Mouse (Mus musculus): ENCODE results near the gene Bbs9. TPM values are rescaled to one million over a fixed set of nuclear protein-coding genes. Genes with fewer than 3 reads are reported as not detected.
A peak's percentile ranks its signal among the peaks of the same experiment; 100 is the strongest.

Gene Bbs9
- total and polyA plus RNA-seq, 2 experiments from 2014 or later = 22.6 to 40.0 TPM

GRCm38 (mm10) chr9:22619245-22619644 is 143.7 kb downstream of the Bbs9 start:
- H3K27ac ChIP-seq (ENCODE audit: low read depth, low read length) = no peak overlapping the region
- H3K9me3 ChIP-seq (ENCODE audit: low read length) = 0 out of 2 replicates have a peak, but pooled peaks cover 3% of the 10 kb centered on the region
- H3K4me2 ChIP-seq (ENCODE audit: low read depth, low read length, poor library complexity, severe bottlenecking) = no peak overlapping the region
- H3K4me3 ChIP-seq (ENCODE audit: low read depth, low read length) = no peak overlapping the region
- no peak for TF ChIP-seq CTCF (IDR thresholded peaks at IDR 0.05)
- no peaks in the 10 kb centered on the region for H3K4me1 ChIP-seq (ENCODE audit: insufficient read depth, low read length)
- H3K36me3 ChIP-seq (ENCODE audit: insufficient read depth, low read length) = no peaks in the 10 kb centered on the region
- ATAC-seq (ENCODE audit: low FRiP score) (no peak), DNase-seq (ENCODE audit: low spot score) (no peak)
- H3K27me3 ChIP-seq (ENCODE audit: insufficient read depth, low read length) = no peaks in the 10 kb centered on the region
- WGBS = 95% methylated on average over 1 of the region's 1 CpGs
- no peak overlapping the region for H3K9ac ChIP-seq (replicated peaks; ENCODE audit: low read length, poor library complexity, severe bottlenecking)

DNA sequence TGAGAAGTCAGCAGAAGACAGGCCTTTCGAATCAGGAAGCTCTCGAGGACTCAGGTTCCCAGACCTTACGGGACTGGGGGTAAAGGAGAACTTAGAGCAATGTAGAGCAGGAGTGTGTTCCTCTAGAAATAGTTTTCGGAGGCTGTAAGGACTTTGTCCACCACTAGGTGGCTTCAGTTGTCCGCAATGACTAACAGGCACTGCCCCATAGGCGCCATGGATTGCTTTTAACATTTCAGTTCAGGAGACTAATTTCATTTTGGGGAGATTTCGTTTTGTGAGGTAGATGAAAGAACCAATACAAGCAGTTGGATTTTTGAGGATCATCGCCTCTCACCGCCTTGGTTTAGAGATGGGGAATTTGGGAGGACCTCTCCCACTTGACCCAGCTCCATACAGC is 149.5 kb downstream of the Bbs9 start:
- ATAC-seq (ENCODE audit: low FRiP score) = no peak
- peak; percentile 58 for DNase-seq (ENCODE audit: low spot score)
- Histone ChIP-seq H3K4me2 (ENCODE audit: low read depth, low read length, poor library complexity, severe bottlenecking) (no peak overlapping the region), H3K9me3 (ENCODE audit: low read length) (no peaks in the 10 kb centered on the region), H3K9ac (replicated peaks; ENCODE audit: low read length, poor library complexity, severe bottlenecking) (no peak overlapping the region), H3K27me3 (ENCODE audit: insufficient read depth, low read length) (no peaks in the 10 kb centered on the region), H3K4me1 (ENCODE audit: insufficient read depth, low read length) (no peaks in the 10 kb centered on the region), H3K4me3 (ENCODE audit: low read depth, low read length) (no peak overlapping the region), H3K36me3 (ENCODE audit: insufficient read depth, low read length) (no peaks in the 10 kb centered on the region), H3K27ac (ENCODE audit: low read depth, low read length) (no peak overlapping the region)
- TF ChIP-seq CTCF (IDR thresholded peaks at IDR 0.05) = peak; percentile 76
- WGBS = 61% methylated on average over 9 of the region's 9 CpGs

DNA sequence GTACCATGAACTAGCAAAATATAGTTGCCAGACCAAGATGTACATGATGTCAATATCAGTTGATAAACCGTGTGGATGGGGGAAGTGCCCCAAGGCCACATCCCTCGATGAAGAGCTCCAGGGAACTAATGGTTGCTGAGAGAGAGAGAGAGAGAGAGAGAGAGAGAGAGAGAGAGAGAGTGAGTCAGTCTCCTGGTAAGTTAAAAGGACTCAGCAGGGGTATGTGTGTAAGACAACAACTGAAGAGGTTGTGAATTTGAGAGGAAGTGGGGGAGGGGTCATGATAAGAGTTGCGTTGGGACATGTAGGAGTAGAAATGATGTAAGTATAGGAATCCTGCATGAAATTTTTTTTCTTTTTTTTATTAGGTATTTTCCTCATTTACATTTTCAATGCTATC is 150.5 kb downstream of the Bbs9 start:
- Histone ChIP-seq H3K27me3 (ENCODE audit: insufficient read depth, low read length) (no peaks in the 10 kb centered on the region), H3K4me1 (ENCODE audit: insufficient read depth, low read length) (no peaks in the 10 kb centered on the region), H3K4me2 (ENCODE audit: low read depth, low read length, poor library complexity, severe bottlenecking) (no peak overlapping the region), H3K27ac (ENCODE audit: low read depth, low read length) (no peak overlapping the region), H3K9me3 (ENCODE audit: low read length) (no peaks in the 10 kb centered on the region), H3K4me3 (ENCODE audit: low read depth, low read length) (no peak overlapping the region), H3K9ac (replicated peaks; ENCODE audit: low read length, poor library complexity, severe bottlenecking) (no peak overlapping the region), H3K36me3 (ENCODE audit: insufficient read depth, low read length) (no peaks in the 10 kb centered on the region)
- TF ChIP-seq CTCF (IDR thresholded peaks at IDR 0.05) = no peak
- no peak for DNase-seq (ENCODE audit: low spot score)
- ATAC-seq (ENCODE audit: low FRiP score) = no peak
- WGBS = 88% methylated on average over 3 of the region's 3 CpGs

GRCm38 (mm10) chr9:22627912-22628311 is 152.4 kb downstream of the Bbs9 start:
- no peak for ATAC-seq (ENCODE audit: low FRiP score)
- no peak overlapping the region for H3K4me3 ChIP-seq (ENCODE audit: low read depth, low read length)
- H3K27ac ChIP-seq (ENCODE audit: low read depth, low read length) = no peak overlapping the region

DNA sequence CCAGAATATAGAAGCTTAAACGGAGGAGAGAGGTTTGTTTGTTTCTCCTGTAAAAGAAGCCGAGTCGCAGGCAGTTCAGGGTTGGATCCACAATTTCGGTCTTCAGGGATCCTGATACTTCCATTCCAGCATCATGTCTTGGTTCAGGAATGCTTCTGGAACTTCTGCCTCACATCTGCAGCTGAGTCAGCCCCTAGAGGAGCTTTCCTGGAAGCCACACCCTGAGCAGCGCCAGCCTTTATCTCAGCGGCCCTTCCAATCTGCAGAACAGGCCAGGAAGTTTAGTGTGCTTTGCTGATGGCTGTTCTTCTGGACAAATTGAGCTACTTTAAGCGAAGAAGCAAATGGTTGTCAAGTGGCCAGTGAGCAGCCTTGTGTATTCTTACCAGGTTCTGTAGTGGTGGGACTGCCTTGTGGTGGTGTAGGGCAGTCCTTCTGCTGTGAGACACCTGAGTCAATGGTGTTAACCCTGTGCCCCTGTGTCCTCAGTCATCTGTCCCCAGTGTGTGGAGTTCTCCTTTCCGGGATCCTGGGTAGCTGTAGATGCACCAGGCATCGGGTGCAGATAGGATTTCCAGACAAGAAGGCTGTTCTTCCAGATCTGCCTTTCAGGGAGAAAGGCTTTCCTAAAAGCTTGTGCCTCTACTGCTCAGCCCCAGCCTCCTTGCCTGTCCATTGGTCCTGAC is 157.4 kb downstream of the Bbs9 start:
- 92% methylated on average over 9 of the region's 9 CpGs for WGBS
- no peaks in the 10 kb centered on the region for H3K4me1 ChIP-seq (ENCODE audit: insufficient read depth, low read length)
- no peak overlapping the region for H3K4me3 ChIP-seq (ENCODE audit: low read depth, low read length)
- no peaks in the 10 kb centered on the region for H3K9me3 ChIP-seq (ENCODE audit: low read length)
- ATAC-seq (ENCODE audit: low FRiP score) (no peak), DNase-seq (ENCODE audit: low spot score) (no peak)
- H3K4me2 ChIP-seq (ENCODE audit: low read depth, low read length, poor library complexity, severe bottlenecking) = no peak overlapping the region
- H3K27ac ChIP-seq (ENCODE audit: low read depth, low read length) = no peak overlapping the region
- H3K27me3 ChIP-seq (ENCODE audit: insufficient read depth, low read length) = no peaks in the 10 kb centered on the region
- no peaks in the 10 kb centered on the region for H3K36me3 ChIP-seq (ENCODE audit: insufficient read depth, low read length)
- TF ChIP-seq CTCF (IDR thresholded peaks at IDR 0.05) = no peak
- H3K9ac ChIP-seq (replicated peaks; ENCODE audit: low read length, poor library complexity, severe bottlenecking) = no peak overlapping the region

More at GRCm38 (mm10) chr9:22627912-22628311, 152.4 kb downstream of the Bbs9 start:
- TF ChIP-seq CTCF (IDR thresholded peaks at IDR 0.05) = no peak
- Histone ChIP-seq H3K36me3 (ENCODE audit: insufficient read depth, low read length) (no peaks in the 10 kb centered on the region), H3K4me2 (ENCODE audit: low read depth, low read length, poor library complexity, severe bottlenecking) (no peak overlapping the region), H3K4me1 (ENCODE audit: insufficient read depth, low read length) (no peaks in the 10 kb centered on the region), H3K9me3 (ENCODE audit: low read length) (no peaks in the 10 kb centered on the region), H3K9ac (replicated peaks; ENCODE audit: low read length, poor library complexity, severe bottlenecking) (no peak overlapping the region), H3K27me3 (ENCODE audit: insufficient read depth, low read length) (no peaks in the 10 kb centered on the region)
- DNase-seq (ENCODE audit: low spot score) = no peak
- WGBS = 81% methylated on average over 3 of the region's 3 CpGs

GRCm38 (mm10) chr9:22638502-22638901 is 163.0 kb downstream of the Bbs9 start:
- Histone ChIP-seq H3K9me3 (ENCODE audit: low read length) (no peaks in the 10 kb centered on the region), H3K9ac (replicated peaks; ENCODE audit: low read length, poor library complexity, severe bottlenecking) (no peak overlapping the region), H3K27ac (ENCODE audit: low read depth, low read length) (no peak overlapping the region), H3K4me2 (ENCODE audit: low read depth, low read length, poor library complexity, severe bottlenecking) (no peak overlapping the region), H3K27me3 (ENCODE audit: insufficient read depth, low read length) (no peaks in the 10 kb centered on the region), H3K36me3 (ENCODE audit: insufficient read depth, low read length) (0 out of 2 replicates have a peak, but pooled peaks cover 2% of the 10 kb centered on the region), H3K4me3 (ENCODE audit: low read depth, low read length) (no peak overlapping the region), H3K4me1 (ENCODE audit: insufficient read depth, low read length) (no peaks in the 10 kb centered on the region)
- no peak for ATAC-seq (ENCODE audit: low FRiP score)
- DNase-seq (ENCODE audit: low spot score) = no peak
- TF ChIP-seq CTCF (IDR thresholded peaks at IDR 0.05) = no peak
- 96% methylated on average over 5 of the region's 5 CpGs for WGBS
